Mouse (Mus musculus): ENCODE measurements around the gene Ube2q2. TPM values are rescaled to one million over a fixed set of nuclear protein-coding genes. Genes with fewer than 3 reads are reported as not detected.

Ube2q2 gene
- polyA plus RNA-seq, 1 experiment = 8.9 TPM

DNA sequence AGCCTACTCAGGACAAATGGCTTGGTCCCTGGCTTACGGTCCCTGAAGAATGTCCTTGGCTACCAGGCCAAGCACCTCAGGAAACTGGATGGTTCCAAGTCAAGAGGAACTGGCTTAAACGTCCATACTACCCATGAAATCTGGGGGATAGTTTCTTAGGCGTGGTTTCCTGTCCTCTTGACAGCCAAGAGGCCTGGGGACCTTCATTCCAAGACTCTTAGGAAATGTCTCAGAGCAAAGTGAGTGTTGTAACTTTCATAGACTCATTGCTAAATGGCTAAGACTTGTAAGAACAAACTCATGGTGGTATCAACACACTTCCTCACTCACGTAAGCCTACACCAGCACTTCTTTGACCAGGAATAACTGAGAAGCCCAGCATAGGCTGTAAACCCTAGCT, 107.0 kb downstream of the Ube2q2 start:
- H3K27me3 ChIP-seq (ENCODE audit: control insufficient read depth, insufficient read depth, insufficient read length) = no peaks in the 10 kb centered on the region
- H3K79me2 ChIP-seq (ENCODE audit: control insufficient read depth, insufficient read depth) = no peaks in the 10 kb centered on the region
- no peak overlapping the region for H3ac ChIP-seq (ENCODE audit: control insufficient read depth, insufficient read length)
- no peak overlapping the region for H3K4me2 ChIP-seq (ENCODE audit: low read depth)
- no peak overlapping the region for H3K4me3 ChIP-seq
- no peaks in the 10 kb centered on the region for H3K36me3 ChIP-seq (ENCODE audit: control insufficient read depth, insufficient read depth)
- no peak for TF ChIP-seq REST (IDR thresholded peaks at IDR 0.05; ENCODE audit: insufficient read depth, insufficient read length)
- no peak for TF ChIP-seq POLR2AphosphoS2 (IDR thresholded peaks at IDR 0.05; ENCODE audit: insufficient read length, low read depth)
- TF ChIP-seq MYOD1 (IDR thresholded peaks at IDR 0.05; ENCODE audit: control insufficient read depth in 1 of 3, insufficient read length in 2 of 3, low read depth in 2 of 3) = no peak

DNA sequence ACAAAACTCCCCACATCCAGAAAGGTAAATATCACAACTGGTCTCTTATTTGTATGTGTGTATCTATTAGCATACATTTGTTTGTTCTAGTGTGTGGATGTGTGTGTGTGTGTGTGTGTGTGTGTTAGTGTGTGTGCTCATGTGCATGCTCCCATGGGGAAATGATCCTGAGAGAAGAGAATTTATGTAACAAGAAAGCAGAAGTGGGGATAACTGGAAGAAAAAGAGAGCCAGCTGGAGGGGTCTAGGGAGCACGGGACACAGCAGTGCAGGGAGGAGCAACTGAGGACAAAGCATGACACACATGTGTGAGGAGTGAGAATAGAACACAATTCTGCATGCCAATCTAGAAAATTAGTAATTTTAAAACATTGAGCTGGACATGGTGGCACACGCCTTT, 108.5 kb downstream of the Ube2q2 start:
- H3K79me2 ChIP-seq (ENCODE audit: control insufficient read depth, insufficient read depth) = no peaks in the 10 kb centered on the region
- H3K36me3 ChIP-seq (ENCODE audit: control insufficient read depth, insufficient read depth) = no peaks in the 10 kb centered on the region
- H3K27me3 ChIP-seq (ENCODE audit: control insufficient read depth, insufficient read depth, insufficient read length) = peaks cover 7% of the 10 kb centered on the region
- no peak overlapping the region for H3K4me2 ChIP-seq (ENCODE audit: low read depth)
- TF ChIP-seq MAX (IDR thresholded peaks at IDR 0.05; ENCODE audit: low read depth) (no peak), CEBPB (IDR thresholded peaks at IDR 0.05; ENCODE audit: insufficient read depth, poor library complexity, severe bottlenecking) (no peak), POLR2A (IDR thresholded peaks at IDR 0.05; ENCODE audit: insufficient read length, low read depth) (no peak), TCF12 (IDR thresholded peaks at IDR 0.05; ENCODE audit: insufficient read depth, poor library complexity, severe bottlenecking) (no peak), REST (IDR thresholded peaks at IDR 0.05; ENCODE audit: insufficient read depth, insufficient read length) (no peak), USF1 (IDR thresholded peaks at IDR 0.05; ENCODE audit: low read depth) (no peak), SRF (IDR thresholded peaks at IDR 0.05; ENCODE audit: control insufficient read depth, insufficient read length, low read depth) (no peak), MYOD1 (IDR thresholded peaks at IDR 0.05; ENCODE audit: control insufficient read depth in 1 of 3, insufficient read length in 2 of 3, low read depth in 2 of 3) (no peak), E2F4 (IDR thresholded peaks at IDR 0.05; ENCODE audit: insufficient read depth) (no peak), POLR2AphosphoS2 (IDR thresholded peaks at IDR 0.05; ENCODE audit: insufficient read length, low read depth) (no peak), MYOG (IDR thresholded peaks at IDR 0.05; ENCODE audit: control insufficient read depth in 1 of 3, insufficient read depth in 1 of 3, insufficient read length in 2 of 3, low read depth in 2 of 3) (no peak)
- no peak overlapping the region for H3ac ChIP-seq (ENCODE audit: control insufficient read depth, insufficient read length)
- no peak overlapping the region for H3K4me3 ChIP-seq

Other genes starting within 250 kb of the Ube2q2 start
- gene Hykk, start 231.6 kb upstream of the Ube2q2 start, polyA plus RNA-seq (2012; fragmentation: generic; extraction: Trizol) = 0.04 TPM
- gene Psma4, start 198.1 kb upstream of the Ube2q2 start, polyA plus RNA-seq (2012; fragmentation: generic; extraction: Trizol) = 166 TPM
- gene AY074887, start 197.9 kb upstream of the Ube2q2 start, polyA plus RNA-seq (2012; fragmentation: generic; extraction: Trizol) = 0.08 TPM
- gene Chrna5, start 168.0 kb upstream of the Ube2q2 start, polyA plus RNA-seq (2012; fragmentation: generic; extraction: Trizol) = not detected
- not detected for gene Chrna3, start 122.3 kb upstream of the Ube2q2 start, polyA plus RNA-seq (2012; fragmentation: generic; extraction: Trizol)
- 0.01 TPM for gene Chrnb4, start 100.1 kb upstream of the Ube2q2 start, polyA plus RNA-seq (2012; fragmentation: generic; extraction: Trizol)
- 22.1 TPM for gene Fbxo22, start 60.1 kb downstream of the Ube2q2 start, polyA plus RNA-seq (2012; fragmentation: generic; extraction: Trizol)
- 0.19 TPM for gene Nrg4, start 178.0 kb downstream of the Ube2q2 start, polyA plus RNA-seq (2012; fragmentation: generic; extraction: Trizol)
- not detected for gene Tmem266, start 178.1 kb downstream of the Ube2q2 start, polyA plus RNA-seq (2012; fragmentation: generic; extraction: Trizol)